Mouse (Mus musculus) kidney, embryonic 15.5 days (tissue): ENCODE measurements at regions not wholly inside any gene's neighbourhood (a gene's known extent, or its start where the extent isn't known, plus 50 kb on each side); places are given as distances from the start of the nearest gene placed in this dataset.
"Not testable (repeated sequence)": the region's sequence is repeated elsewhere in the genome, so short reads cannot be mapped to it uniquely, and the experiment has no call there.

Source experiments
- ATAC-seq: fragments of 200-750 bp; cut with Nextera tagmentation; replicated peaks from 2 replicates; pipeline ENCODE4 v1.8.0; 2017; ENCODE audit warnings: moderate TSS enrichment; ENCODE audit not compliant: low FRiP score
- H3K27ac ChIP-seq: fragments of 300-500 bp; sonication (generic); 2 replicates; pipeline ENCODE4 v1.5.1; 2015; ENCODE audit warnings: mild to moderate bottlenecking, inconsistent platforms
- H3K27me3 ChIP-seq: fragments of 300-500 bp; sonication (generic); 2 replicates; pipeline ENCODE4 v1.6.1; 2015; ENCODE audit warnings: inconsistent platforms
- H3K36me3 ChIP-seq: fragments of 300-500 bp; sonication (generic); 2 replicates; pipeline ENCODE4 v1.6.1; 2015; ENCODE audit warnings: inconsistent platforms
- H3K4me1 ChIP-seq: fragments of 300-500 bp; sonication (generic); 2 replicates; pipeline ENCODE4 v1.6.1; 2015; ENCODE audit warnings: inconsistent platforms
- H3K4me2 ChIP-seq: fragments of 300-500 bp; sonication (generic); 2 replicates; pipeline ENCODE4 v1.6.1; 2015; ENCODE audit warnings: moderate library complexity, mild to moderate bottlenecking, inconsistent platforms
- H3K4me3 ChIP-seq: fragments of 300-500 bp; sonication (generic); replicated peaks from 2 replicates; pipeline ENCODE4 v1.5.1; 2015; ENCODE audit warnings: mild to moderate bottlenecking, inconsistent platforms
- H3K9ac ChIP-seq: fragments of 300-500 bp; sonication (generic); 2 replicates; pipeline ENCODE4 v1.6.1; 2015; ENCODE audit warnings: mild to moderate bottlenecking, inconsistent platforms
- H3K9me3 ChIP-seq: fragments of 300-500 bp; sonication (generic); replicated peaks from 2 replicates; pipeline ENCODE4 v1.6.1; 2016; ENCODE audit warnings: inconsistent platforms
- WGBS: fragments of 180-500 bp; shearing (Covaris S2); methylation state at CpG from one replicate; pipeline ENCODE4 v1.1.7; 2015; ENCODE audit warnings: mixed read lengths; 5-methylcytosine and 5-hydroxymethylcytosine counted together

- no peaks in the 10 kb centered on the region for H3K4me1 ChIP-seq
- no peak overlapping the region for H3K4me3 ChIP-seq
- no peak overlapping the region for H3K4me2 ChIP-seq
- no peaks in the 10 kb centered on the region for H3K27me3 ChIP-seq
- WGBS: 29% methylated on average over 2 of the region's 2 CpGs
- H3K9me3 ChIP-seq: no peaks in the 10 kb centered on the region
- no peak overlapping the region for H3K27ac ChIP-seq
- ATAC-seq: peak; percentile 81; the same call in 1 of the 2 replicates
- no peak overlapping the region for H3K9ac ChIP-seq
- no peaks in the 10 kb centered on the region for H3K36me3 ChIP-seq
Observed at GRCm38 (mm10) chr12:45467058-45467457, 392.5 kb upstream of the Stxbp6 start.

- Histone ChIP-seq H3K4me3 (no peak overlapping the region), H3K9ac (no peak overlapping the region), H3K9me3 (no peaks in the 10 kb centered on the region), H3K27ac (no peak overlapping the region), H3K36me3 (no peaks in the 10 kb centered on the region), H3K4me2 (no peak overlapping the region), H3K4me1 (no peaks in the 10 kb centered on the region), H3K27me3 (no peaks in the 10 kb centered on the region)
- 64% methylated on average over 3 of the region's 3 CpGs for WGBS
- ATAC-seq: 0 out of 2 replicates have a peak, but pooled peaks have one; percentile 46
Observed at GRCm38 (mm10) chr12:45466066-45466465, 391.6 kb upstream of the Stxbp6 start.

DNA sequence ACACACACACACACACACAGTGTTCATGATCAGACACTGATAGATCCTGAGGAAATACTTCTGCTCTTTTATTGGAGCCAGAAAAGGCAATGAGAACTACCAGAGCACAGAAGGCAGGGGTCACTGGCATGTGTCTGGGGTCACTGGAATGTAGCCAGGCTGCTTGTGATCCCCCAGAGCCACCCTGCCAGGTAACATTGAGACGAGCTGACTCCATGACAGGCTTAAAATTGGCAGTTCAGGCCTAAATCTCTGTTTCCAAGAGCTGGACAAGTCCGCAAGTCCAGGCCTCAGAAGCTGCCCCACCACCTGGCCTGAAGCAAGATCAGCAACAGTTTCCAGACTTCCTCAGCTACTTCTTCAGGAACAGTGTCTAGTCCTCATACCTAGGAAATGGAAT is 390.4 kb upstream of the Stxbp6 start:
- WGBS: 76% methylated on average over 2 of the region's 2 CpGs
- no peaks in the 10 kb centered on the region for H3K9me3 ChIP-seq
- no peaks in the 10 kb centered on the region for H3K4me1 ChIP-seq
- no peak for ATAC-seq
- H3K4me2 ChIP-seq: no peak overlapping the region
- no peaks in the 10 kb centered on the region for H3K27me3 ChIP-seq
- H3K4me3 ChIP-seq: no peak overlapping the region
- no peaks in the 10 kb centered on the region for H3K36me3 ChIP-seq
- H3K27ac ChIP-seq: no peak overlapping the region
- no peak overlapping the region for H3K9ac ChIP-seq

DNA sequence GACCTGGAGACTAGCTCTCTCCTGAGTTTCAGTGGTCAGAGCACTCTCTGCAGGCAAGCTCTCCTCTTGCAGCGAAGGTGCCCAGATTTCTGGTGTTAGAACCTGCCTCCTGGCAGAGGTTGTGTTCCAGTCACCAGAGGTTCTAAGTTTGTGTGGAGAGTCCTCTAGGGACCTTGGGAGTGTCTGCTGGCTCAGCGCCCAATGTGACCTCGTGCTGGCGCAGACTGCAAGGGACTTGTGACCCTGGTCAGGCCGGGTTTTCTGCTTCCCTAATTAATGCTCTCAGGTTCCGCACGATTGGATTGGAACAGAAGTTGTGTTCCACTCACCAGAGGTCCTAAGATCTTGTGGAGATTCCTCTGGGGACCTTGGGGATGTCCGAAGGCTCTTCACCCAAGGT is 384.2 kb upstream of the Stxbp6 start:
- not testable (repeated sequence) for H3K9ac ChIP-seq, H3K4me1 ChIP-seq, H3K27ac ChIP-seq, ATAC-seq, H3K36me3 ChIP-seq, H3K4me2 ChIP-seq, H3K27me3 ChIP-seq, H3K9me3 ChIP-seq, H3K4me3 ChIP-seq
- 73% methylated on average over 8 of the region's 8 CpGs for WGBS

DNA sequence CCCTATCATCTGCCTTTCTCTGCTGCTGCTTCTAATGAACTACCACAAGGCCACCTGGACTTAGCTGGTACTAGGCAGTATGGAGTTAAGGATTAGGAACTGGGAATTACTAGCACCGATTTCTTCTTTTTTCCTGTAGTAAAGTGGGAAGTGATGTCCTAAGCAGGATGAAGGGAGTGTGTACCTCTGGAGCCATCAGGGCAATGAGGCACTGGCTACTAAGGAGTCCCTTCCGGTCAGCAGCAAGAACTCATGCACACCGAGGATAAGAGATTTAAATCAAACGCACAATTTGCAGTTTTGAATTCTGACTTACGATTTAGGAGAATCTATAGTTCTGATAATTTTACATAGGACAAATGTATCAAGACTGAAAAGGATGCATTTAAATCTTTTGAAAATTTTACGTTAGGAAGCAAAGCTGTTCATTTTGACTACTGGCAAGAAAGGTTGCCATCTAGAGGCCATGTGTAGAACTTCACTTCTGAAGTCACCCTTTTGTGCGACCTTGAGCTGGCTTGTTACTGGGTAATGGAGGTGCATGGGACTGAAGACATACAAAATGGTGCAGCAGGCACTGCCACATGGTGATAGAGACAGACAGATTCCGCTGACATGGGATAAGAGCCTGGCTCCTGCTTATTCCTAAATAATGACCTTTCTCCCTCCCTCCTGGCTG is 369.1 kb upstream of the Stxbp6 start:
- H3K4me3 ChIP-seq: no peak overlapping the region
- H3K36me3 ChIP-seq: no peaks in the 10 kb centered on the region
- WGBS: 50% methylated on average over 8 of the region's 8 CpGs
- ATAC-seq: peak; percentile 76; the same call in 1 of the 2 replicates
- no peaks in the 10 kb centered on the region for H3K9me3 ChIP-seq
- no peak overlapping the region for H3K27ac ChIP-seq
- no peak overlapping the region for H3K9ac ChIP-seq
- H3K4me1 ChIP-seq: peaks cover 13% of the 10 kb centered on the region
- no peak overlapping the region for H3K4me2 ChIP-seq
- H3K27me3 ChIP-seq: no peaks in the 10 kb centered on the region

- peak; percentile 82 for ATAC-seq
- H3K27ac ChIP-seq: peak overlapping the region; percentile 52
- H3K4me1 ChIP-seq: peaks cover 13% of the 10 kb centered on the region
- H3K4me3 ChIP-seq: no peak overlapping the region
- H3K9me3 ChIP-seq: no peaks in the 10 kb centered on the region
- WGBS: 14% methylated on average over 4 of the region's 4 CpGs
- no peaks in the 10 kb centered on the region for H3K36me3 ChIP-seq
- H3K27me3 ChIP-seq: no peaks in the 10 kb centered on the region
- H3K9ac ChIP-seq: no peak overlapping the region
- H3K4me2 ChIP-seq: no peak overlapping the region
Observed at GRCm38 (mm10) chr12:45442474-45442873, 368.0 kb upstream of the Stxbp6 start.

GRCm38 (mm10) chr12:45439745-45440144 is 365.2 kb upstream of the Stxbp6 start:
- Histone ChIP-seq H3K4me3 (no peak overlapping the region), H3K4me1 (peaks cover 13% of the 10 kb centered on the region), H3K27me3 (no peaks in the 10 kb centered on the region), H3K4me2 (no peak overlapping the region), H3K9ac (no peak overlapping the region), H3K36me3 (no peaks in the 10 kb centered on the region), H3K9me3 (no peaks in the 10 kb centered on the region), H3K27ac (no peak overlapping the region)
- WGBS: 89% methylated on average over 2 of the region's 2 CpGs
- no peak for ATAC-seq

- no peak for ATAC-seq
- no peak overlapping the region for H3K4me3 ChIP-seq
Observed at GRCm38 (mm10) chr12:45437271-45437670, 362.8 kb upstream of the Stxbp6 start.

DNA sequence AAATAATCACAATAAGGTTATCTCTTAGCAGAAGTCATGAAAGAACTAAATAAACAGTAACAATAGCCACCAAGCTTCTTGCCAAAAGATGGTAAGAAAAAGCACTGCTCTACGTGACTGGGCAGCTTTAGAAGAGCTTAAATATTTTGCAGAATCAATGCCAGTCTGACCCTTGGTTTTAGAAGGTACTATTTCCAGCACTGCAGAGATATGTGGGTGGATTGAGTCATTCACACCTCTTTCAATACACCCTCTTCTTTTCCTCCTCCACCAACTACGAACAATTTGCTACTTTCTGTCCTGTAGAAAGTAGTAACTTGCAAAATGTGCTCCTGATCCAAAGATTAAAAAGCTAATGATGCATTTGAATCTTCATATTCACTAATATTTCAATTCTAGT is 324.9 kb upstream of the Stxbp6 start:
- H3K27me3 ChIP-seq: no peaks in the 10 kb centered on the region
- no peak overlapping the region for H3K27ac ChIP-seq
- H3K4me2 ChIP-seq: no peak overlapping the region
- H3K4me3 ChIP-seq: no peak overlapping the region
- no peak for ATAC-seq
- H3K9ac ChIP-seq: no peak overlapping the region
- H3K4me1 ChIP-seq: no peaks in the 10 kb centered on the region
- no peaks in the 10 kb centered on the region for H3K9me3 ChIP-seq
- no peaks in the 10 kb centered on the region for H3K36me3 ChIP-seq
- WGBS: 79% methylated on average over 2 of the region's 2 CpGs

More at GRCm38 (mm10) chr12:45437271-45437670, 362.8 kb upstream of the Stxbp6 start:
- H3K27me3 ChIP-seq: no peaks in the 10 kb centered on the region
- H3K27ac ChIP-seq: no peak overlapping the region
- H3K4me2 ChIP-seq: no peak overlapping the region
- H3K4me1 ChIP-seq: peaks cover 4% of the 10 kb centered on the region; the same call in 1 of the 2 replicates
- no peaks in the 10 kb centered on the region for H3K9me3 ChIP-seq
- H3K36me3 ChIP-seq: no peaks in the 10 kb centered on the region
- H3K9ac ChIP-seq: no peak overlapping the region

DNA sequence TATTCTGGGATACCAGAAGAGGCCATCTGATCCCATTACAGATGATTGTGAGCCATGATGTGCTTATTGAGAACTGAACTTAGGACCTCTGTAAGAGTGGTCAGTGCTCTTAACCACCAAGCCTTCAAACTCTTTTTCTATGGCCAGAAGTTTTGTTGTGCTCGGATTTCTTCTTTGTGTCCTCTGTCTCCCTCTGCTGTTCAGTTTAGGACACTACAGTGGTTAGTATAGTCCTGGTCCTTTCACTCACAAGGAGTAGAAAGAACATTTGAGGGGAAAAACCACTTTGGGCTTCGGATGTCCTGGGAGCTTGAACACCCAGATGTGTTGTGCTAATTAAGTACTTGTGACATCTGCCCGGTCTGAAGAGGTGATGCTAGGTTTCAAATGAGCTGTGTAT is 310.4 kb upstream of the Stxbp6 start:
- Histone ChIP-seq H3K9me3 (peaks cover 5% of the 10 kb centered on the region; the same call in 1 of the 2 replicates), H3K9ac (no peak overlapping the region), H3K27me3 (no peaks in the 10 kb centered on the region), H3K4me2 (no peak overlapping the region), H3K36me3 (no peaks in the 10 kb centered on the region), H3K4me1 (no peaks in the 10 kb centered on the region), H3K4me3 (no peak overlapping the region), H3K27ac (no peak overlapping the region)
- no peak for ATAC-seq
- WGBS: 70% methylated on average over 3 of the region's 3 CpGs
